Mouse (Mus musculus) forebrain, embryonic 16.5 days (tissue): Measurements from ENCODE around the gene Ambra1. TPM values are rescaled to one million over a fixed set of nuclear protein-coding genes. Genes with fewer than 3 reads are reported as not detected.

Source experiments
- ATAC-seq: fragments of 200-750 bp; cut with Nextera tagmentation; 2 replicates; pipeline ENCODE4 v1.8.0; 2017; ENCODE audit warnings: mild to moderate bottlenecking, moderate library complexity
- H3K27ac ChIP-seq: fragments of 300-500 bp; sonication (generic); 2 replicates; pipeline ENCODE4 v1.5.1; 2014; ENCODE audit warnings: low read length, control low read depth
- H3K27me3 ChIP-seq: fragments of 300-500 bp; sonication (generic); replicated peaks from 2 replicates; pipeline ENCODE4 v1.6.1; 2014; ENCODE audit warnings: low read length; ENCODE audit not compliant: control insufficient read depth, insufficient read depth
- H3K36me3 ChIP-seq: fragments of 300-500 bp; sonication (generic); 2 replicates; pipeline ENCODE4 v1.6.1; 2014; ENCODE audit not compliant: control insufficient read depth, insufficient read depth
- H3K4me1 ChIP-seq: fragments of 300-500 bp; sonication (generic); replicated peaks from 2 replicates; pipeline ENCODE4 v1.6.1; 2014; ENCODE audit warnings: low read length; ENCODE audit not compliant: control insufficient read depth, insufficient read depth
- H3K4me2 ChIP-seq: fragments of 300-500 bp; sonication (generic); 2 replicates; pipeline ENCODE4 v1.6.1; 2014; ENCODE audit warnings: mild to moderate bottlenecking, low read length, control low read depth
- H3K4me3 ChIP-seq: fragments of 300-500 bp; sonication (generic); replicated peaks from 2 replicates; pipeline ENCODE4 v1.5.1; 2014; ENCODE audit warnings: mild to moderate bottlenecking, low read length, control low read depth
- H3K9ac ChIP-seq: fragments of 300-500 bp; sonication (generic); replicated peaks from 2 replicates; pipeline ENCODE4 v1.6.1; 2014; ENCODE audit warnings: low read depth, low read length, control low read depth
- H3K9me3 ChIP-seq: fragments of 300-500 bp; sonication (generic); 2 replicates; pipeline ENCODE4 v1.6.1; 2016; ENCODE audit warnings: low read length; ENCODE audit not compliant: control insufficient read depth
- WGBS: fragments of 180-500 bp; shearing (Covaris S2); extraction: QIAGEN DNeasy Blood & Tissue Kit; methylation state at CpG from one replicate; pipeline ENCODE4 v1.1.7; 2014; 5-methylcytosine and 5-hydroxymethylcytosine counted together
- polyA plus RNA-seq: library from polyadenylated mRNA; unstranded; fragments of >200 nt; fragmentation: Nextera tagmentation; extraction: Ambion mirVana; gene quantifications from 2 replicates; pipeline ENCODE4 v1.2.1, GENCODE M21; 2015

The Ambra1 gene
- polyA plus RNA-seq, 1 experiment from 2014 or later: 25.5 TPM

DNA sequence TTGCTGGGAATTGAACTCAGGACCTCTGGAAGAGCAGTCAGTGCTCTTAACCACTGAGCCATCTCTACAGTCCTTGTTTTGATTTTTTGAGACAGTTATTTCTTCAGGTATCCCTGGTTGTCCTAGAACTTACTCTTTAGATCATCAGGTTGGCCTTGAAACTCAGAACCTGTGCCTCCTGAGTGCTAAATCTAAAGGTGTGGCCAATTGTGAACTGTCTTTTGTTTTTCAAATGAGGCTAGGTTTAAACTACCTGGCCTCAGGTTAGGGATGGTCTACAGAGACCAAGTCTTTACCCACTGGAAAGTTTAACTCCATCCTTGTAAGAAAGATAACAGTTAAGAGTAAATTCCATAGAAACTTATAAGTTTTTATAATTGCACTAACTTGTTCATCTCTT is 23.5 kb upstream of the Ambra1 start:
- Histone ChIP-seq H3K27ac (no peak overlapping the region), H3K4me1 (peaks cover 10% of the 10 kb centered on the region), H3K9me3 (no peaks in the 10 kb centered on the region), H3K36me3 (no peaks in the 10 kb centered on the region), H3K4me3 (no peak overlapping the region), H3K4me2 (no peak overlapping the region), H3K27me3 (no peaks in the 10 kb centered on the region), H3K9ac (no peak overlapping the region)
- ATAC-seq: no peak

DNA sequence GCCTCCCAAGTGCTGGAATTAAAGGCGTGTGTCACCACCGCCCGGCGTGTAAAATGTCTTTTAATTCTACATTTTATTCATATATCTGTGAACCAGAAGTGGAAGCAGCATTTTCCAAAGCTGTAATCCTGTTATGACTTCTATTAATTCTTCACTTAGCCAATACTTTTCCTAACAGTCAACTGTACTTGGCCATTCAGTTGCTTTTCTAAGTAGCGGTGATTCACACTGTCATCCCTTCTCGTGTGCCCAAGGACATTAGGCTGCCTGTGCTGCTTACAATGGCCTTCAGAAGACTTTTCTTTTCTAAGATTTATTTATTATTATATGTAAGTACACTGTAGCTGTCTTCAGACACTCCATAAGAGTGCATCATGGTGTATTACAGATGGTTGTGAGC is 21.6 kb upstream of the Ambra1 start:
- 92% methylated on average over 6 of the region's 6 CpGs for WGBS

GRCm38 (mm10) chr2:91710272-91711234 is 19.4 kb upstream of the Ambra1 start, which contains the start of the genes Atg13 and Harbi1:
TSS of gene Atg13 (minus strand) at chr2:91710576.
TSS of gene Harbi1 (plus strand) at chr2:91710852.
- under 1% methylated on average over 66 of the region's 66 CpGs for WGBS
- Histone ChIP-seq H3K4me3 (peak within 1 kb of the TSS; percentile 99), H3K27ac (peak within 1 kb of the TSS; percentile 83), H3K9me3 (no peaks in the 10 kb centered on the region), H3K27me3 (no peaks in the 10 kb centered on the region), H3K4me2 (peak within 1 kb of the TSS; percentile 89), H3K4me1 (peaks cover 17% of the 10 kb centered on the region), H3K9ac (peak within 1 kb of the TSS; percentile 87), H3K36me3 (no peaks in the 10 kb centered on the region)
- peak; percentile 99 for ATAC-seq

More for the DNA sequence above, 21.6 kb upstream of the Ambra1 start:
- no peaks in the 10 kb centered on the region for H3K9me3 ChIP-seq
- H3K36me3 ChIP-seq: no peaks in the 10 kb centered on the region
- H3K9ac ChIP-seq: no peak overlapping the region
- H3K27me3 ChIP-seq: no peaks in the 10 kb centered on the region
- ATAC-seq: no peak
- no peak overlapping the region for H3K4me2 ChIP-seq
- peaks cover 17% of the 10 kb centered on the region for H3K4me1 ChIP-seq
- H3K27ac ChIP-seq: no peak overlapping the region
- H3K4me3 ChIP-seq: no peak overlapping the region

- peak overlapping the region; percentile 87 for H3K9ac ChIP-seq
- H3K4me1 ChIP-seq: peaks cover 17% of the 10 kb centered on the region
- 3% methylated on average over 8 of the region's 8 CpGs for WGBS
- H3K4me3 ChIP-seq: peak overlapping the region; percentile 99
- H3K27me3 ChIP-seq: no peaks in the 10 kb centered on the region
- no peaks in the 10 kb centered on the region for H3K9me3 ChIP-seq
- ATAC-seq: no peak
- H3K27ac ChIP-seq: peak overlapping the region; percentile 83
- no peaks in the 10 kb centered on the region for H3K36me3 ChIP-seq
- peak overlapping the region; percentile 89 for H3K4me2 ChIP-seq
Observed at GRCm38 (mm10) chr2:91711256-91711925, 18.5 kb upstream of the Ambra1 start.

DNA sequence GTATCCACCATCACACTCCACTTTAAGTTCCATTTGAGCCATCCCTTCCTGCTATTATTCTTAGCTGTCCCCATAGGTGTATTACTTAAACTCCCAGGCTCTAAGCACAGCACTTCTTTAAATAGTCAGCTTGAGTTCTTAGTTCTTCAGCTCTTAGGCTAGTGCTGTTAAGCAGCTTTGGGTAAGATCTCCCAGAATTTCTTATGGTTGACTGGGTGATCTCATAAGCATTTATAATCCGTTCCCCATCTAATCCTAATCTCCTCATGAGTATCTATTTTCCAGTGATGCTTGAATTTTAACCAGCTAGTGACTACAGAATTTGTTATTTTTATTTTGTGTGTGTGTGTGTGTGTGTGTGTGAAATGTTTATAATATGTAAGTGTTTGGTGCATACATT is 15.0 kb upstream of the Ambra1 start:
- Histone ChIP-seq H3K4me1 (peaks cover 10% of the 10 kb centered on the region), H3K9me3 (no peaks in the 10 kb centered on the region), H3K4me2 (no peak overlapping the region), H3K27ac (no peak overlapping the region), H3K4me3 (no peak overlapping the region), H3K9ac (no peak overlapping the region), H3K36me3 (no peaks in the 10 kb centered on the region), H3K27me3 (no peaks in the 10 kb centered on the region)
- 81% methylated on average over 1 of the region's 1 CpGs for WGBS
- no peak for ATAC-seq

GRCm38 (mm10) chr2:91718276-91718675 is 11.7 kb upstream of the Ambra1 start:
- Histone ChIP-seq H3K9me3 (no peaks in the 10 kb centered on the region), H3K36me3 (no peaks in the 10 kb centered on the region), H3K4me1 (no peaks in the 10 kb centered on the region), H3K27me3 (no peaks in the 10 kb centered on the region), H3K4me2 (no peak overlapping the region), H3K9ac (no peak overlapping the region), H3K4me3 (no peak overlapping the region), H3K27ac (no peak overlapping the region)
- ATAC-seq: no peak
- 87% methylated on average over 6 of the region's 6 CpGs for WGBS

- H3K27me3 ChIP-seq: no peaks in the 10 kb centered on the region
- no peak overlapping the region for H3K9ac ChIP-seq
- no peak overlapping the region for H3K4me2 ChIP-seq
- H3K36me3 ChIP-seq: no peaks in the 10 kb centered on the region
- no peaks in the 10 kb centered on the region for H3K9me3 ChIP-seq
- WGBS: 74% methylated on average over 4 of the region's 4 CpGs
- H3K4me1 ChIP-seq: no peaks in the 10 kb centered on the region
- ATAC-seq: no peak
- no peak overlapping the region for H3K27ac ChIP-seq
- H3K4me3 ChIP-seq: no peak overlapping the region
Observed at GRCm38 (mm10) chr2:91723382-91723781, 6.6 kb upstream of the Ambra1 start.

GRCm38 (mm10) chr2:91723951-91724350 is 6.0 kb upstream of the Ambra1 start:
- no peak for ATAC-seq
- Histone ChIP-seq H3K4me1 (no peaks in the 10 kb centered on the region), H3K9me3 (no peaks in the 10 kb centered on the region), H3K4me2 (no peak overlapping the region), H3K27ac (no peak overlapping the region), H3K27me3 (no peaks in the 10 kb centered on the region), H3K4me3 (no peak overlapping the region), H3K9ac (no peak overlapping the region), H3K36me3 (no peaks in the 10 kb centered on the region)

DNA sequence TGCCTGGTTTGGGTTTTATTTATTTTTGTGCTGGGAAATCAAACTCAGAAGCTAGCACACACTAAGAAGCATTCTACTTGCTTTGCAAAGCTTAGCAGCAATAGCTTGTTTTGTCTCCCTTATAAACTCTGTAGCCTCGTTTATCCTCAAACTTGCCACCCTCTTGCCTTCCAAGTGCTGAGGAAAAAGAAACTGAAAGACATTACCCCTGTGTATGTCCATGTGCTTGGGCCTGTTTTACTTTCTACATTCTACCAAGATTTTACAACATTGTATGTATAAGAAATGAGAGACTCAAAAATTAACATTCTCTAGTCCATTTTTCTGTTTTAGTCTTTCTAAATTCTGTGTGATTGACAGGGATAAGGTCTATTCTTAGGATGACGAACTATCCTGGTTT is 5.2 kb upstream of the Ambra1 start:
- WGBS: 65% methylated on average over 2 of the region's 2 CpGs
- H3K9me3 ChIP-seq: no peaks in the 10 kb centered on the region
- H3K9ac ChIP-seq: no peak overlapping the region
- no peaks in the 10 kb centered on the region for H3K27me3 ChIP-seq
- H3K4me1 ChIP-seq: no peaks in the 10 kb centered on the region
- no peak overlapping the region for H3K4me3 ChIP-seq
- no peak for ATAC-seq
- H3K27ac ChIP-seq: no peak overlapping the region
- no peak overlapping the region for H3K4me2 ChIP-seq
- no peaks in the 10 kb centered on the region for H3K36me3 ChIP-seq
